Mouse (Mus musculus): ENCODE results near the gene Gm3194.
"Not testable (repeated sequence)": the region's sequence is repeated elsewhere in the genome, so short reads cannot be mapped to it uniquely, and the experiment has no call there.

Gm3194 gene

DNA sequence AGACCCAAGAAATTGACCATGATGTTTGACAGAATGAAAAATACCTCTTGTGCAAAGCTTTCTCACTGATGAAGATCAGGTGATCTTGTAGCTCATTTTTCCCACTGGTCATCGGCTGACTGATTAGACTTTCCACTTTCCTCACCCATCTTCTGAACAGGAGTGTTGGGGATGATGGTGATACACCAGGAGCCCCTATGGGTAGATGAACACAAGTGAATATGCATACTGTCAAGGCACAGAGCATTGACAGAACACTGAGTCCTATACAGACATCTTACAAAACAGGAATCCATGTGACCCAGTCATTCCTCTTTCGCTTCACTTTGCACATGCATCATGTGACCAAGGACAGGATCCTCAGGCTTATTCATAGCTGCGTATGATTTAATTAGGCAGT is at the start of gene Gm3194:
TSS of gene Gm3194 (minus strand) at position 101 of the 400 bp plus-strand sequence.
- in situ Hi-C loops (cut with MboI, MseI): not testable (repeated sequence)

DNA sequence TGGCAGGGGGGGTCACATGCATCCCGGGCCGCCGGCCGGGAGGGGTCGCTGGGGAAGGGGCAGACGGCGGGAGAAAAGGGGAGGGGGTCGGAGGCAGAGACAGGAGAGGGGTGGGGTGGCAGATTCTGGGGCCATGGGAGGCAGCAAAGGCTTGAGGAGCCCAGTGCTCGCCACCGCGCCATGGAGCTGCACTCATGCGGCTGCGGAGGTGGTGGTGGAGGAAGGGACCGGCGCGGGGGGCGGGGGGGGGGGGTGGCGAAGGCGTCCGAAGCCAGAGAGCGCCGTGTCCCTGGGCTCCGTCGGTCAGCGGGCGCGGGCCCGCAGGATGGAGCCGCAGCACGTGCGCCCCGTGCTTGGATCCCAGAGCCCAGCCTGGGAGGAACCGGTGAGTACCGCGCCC is 46.1 kb upstream of the Gm3194 start, which contains the start of gene Gm3488:
TSS of gene Gm3488 (plus strand) at position 301 of the 400 bp plus-strand sequence.
- in situ Hi-C loops (cut with MboI, MseI): not testable (repeated sequence)

DNA sequence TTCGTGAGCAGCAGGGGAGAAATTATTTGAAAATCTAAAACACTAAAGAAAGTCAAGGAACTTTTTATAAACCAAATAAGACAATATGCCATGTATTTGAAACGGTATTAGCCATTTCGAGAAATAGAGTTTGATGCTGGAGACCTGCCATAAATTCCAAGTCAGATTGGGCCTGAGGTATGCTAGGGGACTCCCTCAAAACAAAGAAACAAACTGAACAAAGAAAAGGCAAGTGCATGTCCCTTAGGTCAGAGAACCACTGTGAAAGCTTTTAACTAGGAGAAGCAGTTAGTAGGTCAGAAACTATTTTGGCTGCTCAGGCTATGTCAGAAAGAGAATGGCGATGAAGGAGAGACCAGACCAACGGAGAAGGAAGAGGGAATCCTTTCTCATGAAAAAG is 28.6 kb upstream of the Gm3194 start, which contains the start of gene Gm3187:
TSS of gene Gm3187 (plus strand) at position 301 of the 400 bp plus-strand sequence.
- in situ Hi-C loops (cut with MboI, MseI): loop anchor here in 1 of 2 experiments (25.0 kb wide), 2 partner anchors 347 to 378 kb away; partner anchors contain the start of gene Gm8279

DNA sequence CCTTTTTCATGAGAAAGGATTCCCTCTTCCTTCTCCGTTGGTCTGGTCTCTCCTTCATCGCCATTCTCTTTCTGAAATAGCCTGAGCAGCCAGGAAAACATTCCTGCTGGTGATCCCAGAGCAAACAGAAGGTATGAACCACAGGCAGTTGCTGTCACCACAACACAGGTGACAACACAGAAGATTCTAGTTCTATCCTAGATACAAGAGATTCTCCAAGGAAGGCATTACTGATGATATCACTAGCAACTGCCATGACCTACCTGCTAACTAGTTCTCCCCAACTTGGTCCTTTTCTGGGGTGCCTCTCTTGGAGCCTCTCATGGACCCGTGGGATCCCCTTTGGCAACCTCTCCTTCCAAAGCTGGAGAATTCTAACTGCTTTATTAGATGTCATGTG is 22.5 kb upstream of the Gm3194 start, which contains the start of gene Gm8246:
TSS of gene Gm8246 (minus strand) at position 101 of the 400 bp plus-strand sequence.
- in situ Hi-C loops (cut with MboI, MseI): loop anchor here in 1 of 2 experiments (25.0 kb wide), 2 partner anchors 340 to 385 kb away; partner anchors contain the start of gene Gm8279

DNA sequence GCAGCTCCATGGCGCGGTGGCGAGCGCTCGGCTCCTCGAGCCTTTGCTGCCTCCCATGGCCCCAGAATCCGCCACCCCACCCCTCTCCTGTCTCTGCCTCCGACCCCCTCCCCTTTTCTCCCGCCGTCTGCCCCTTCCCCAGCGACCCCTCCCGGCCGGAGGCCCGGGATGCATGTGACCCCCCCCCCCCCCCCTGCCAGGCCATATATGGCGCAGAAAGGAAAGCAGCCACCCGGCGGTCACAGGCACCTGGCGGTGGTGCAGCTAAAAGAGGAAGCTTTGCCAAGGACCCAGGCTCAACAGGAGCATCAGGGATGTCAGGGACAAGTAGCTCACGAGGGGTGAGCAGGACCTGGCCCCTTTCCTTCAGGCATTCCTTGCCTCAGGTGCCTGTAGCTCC is 5.2 kb upstream of the Gm3194 start:
- in situ Hi-C loops (cut with MboI, MseI): not testable (repeated sequence)

DNA sequence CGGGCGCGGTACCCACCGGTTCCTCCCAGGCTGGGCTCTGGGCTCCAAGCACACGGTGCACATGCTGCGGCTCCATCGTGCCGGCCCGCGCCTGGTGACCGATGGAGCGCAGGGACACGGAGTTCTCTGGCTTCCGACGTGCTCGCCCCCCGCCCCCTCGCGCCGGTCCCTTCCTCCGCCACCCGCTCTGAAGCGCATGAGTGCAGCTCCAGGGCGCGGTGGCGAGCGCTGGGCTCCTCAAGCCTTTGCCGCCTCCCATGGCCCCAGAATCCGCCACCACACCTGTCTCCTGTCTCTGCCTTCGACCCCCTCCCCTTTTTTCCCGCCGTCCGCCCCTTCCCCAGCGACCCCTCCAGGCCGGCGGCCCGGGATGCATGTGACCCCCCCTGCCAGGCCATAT is 66.3 kb downstream of the Gm3194 start, which contains the start of gene Gm3500:
TSS of gene Gm3500 (minus strand) at position 101 of the 400 bp plus-strand sequence.
- in situ Hi-C loops (cut with MboI, MseI): loop anchor here in 1 of 2 experiments (25.0 kb wide), 1 partner anchor 1277 kb away; the partner anchor contains the start of gene Gm8108
